Mouse (Mus musculus) MEL (cell line): ENCODE data around the gene Pak1ip1. TPM values are rescaled to one million over a fixed set of nuclear protein-coding genes. Genes with fewer than 3 reads are reported as not detected.

Source experiments
- DNase-seq: peaks from one replicate; pipeline ENCODE4 v3.0.0; 2011; ENCODE audit warnings: low read depth, low spot score
- H3K27ac ChIP-seq: 2 replicates; pipeline ENCODE4 v1.5.1; 2012; ENCODE audit warnings: low read depth, mild to moderate bottlenecking, control low read depth, low read length, moderate library complexity; ENCODE audit not compliant: control insufficient read depth
- H3K27me3 ChIP-seq, 2 experiments: fragments of 150-350 bp in 1 of 2; sonication (generic) in 1 of 2; 2 replicates each; pipeline ENCODE4 v1.6.1; 2012; ENCODE audit warnings: low read length in 2 of 2, mild to moderate bottlenecking in 2 of 2, improper control_type of control experiment in 1 of 2, moderate library complexity in 1 of 2; ENCODE audit not compliant: insufficient read depth in 2 of 2, control insufficient read depth in 1 of 2
- H3K36me3 ChIP-seq, 2 experiments: 2 replicates each; pipeline ENCODE4 v1.6.1; 2012 to 2014; ENCODE audit warnings: low read length in 2 of 2, improper control_type of control experiment in 1 of 2, inconsistent platforms in 1 of 2, mild to moderate bottlenecking in 1 of 2; ENCODE audit not compliant: insufficient read depth in 2 of 2, control insufficient read depth in 1 of 2
- H3K4me1 ChIP-seq, 2 experiments: fragments of 150-350 bp in 1 of 2; sonication (generic) in 1 of 2; 2 replicates each; pipeline ENCODE4 v1.6.1; 2012; ENCODE audit warnings: low read length in 2 of 2, improper control_type of control experiment in 1 of 2, mild to moderate bottlenecking in 1 of 2; ENCODE audit not compliant: insufficient read depth in 2 of 2, control insufficient read depth in 1 of 2
- H3K4me3 ChIP-seq, 2 experiments: fragments of 150-350 bp in 1 of 2; sonication (generic) in 1 of 2; 2 replicates each; pipeline ENCODE4 v1.5.1; 2012; ENCODE audit warnings: low read depth in 2 of 2, low read length in 2 of 2, mild to moderate bottlenecking in 2 of 2, moderate library complexity in 2 of 2, control low read depth in 1 of 2, improper control_type of control experiment in 1 of 2; ENCODE audit not compliant: control insufficient read depth in 1 of 2, insufficient read depth in 1 of 2
- H3K79me2 ChIP-seq: 2 replicates; pipeline ENCODE4 v1.6.1; 2012; ENCODE audit warnings: mild to moderate bottlenecking, low read length, moderate library complexity; ENCODE audit not compliant: control insufficient read depth, poor library complexity, insufficient read depth
- H3K9ac ChIP-seq: 2 replicates; pipeline ENCODE4 v1.6.1; 2012; ENCODE audit warnings: low read depth, mild to moderate bottlenecking, control low read depth, low read length, moderate library complexity; ENCODE audit not compliant: control insufficient read depth, poor library complexity, severe bottlenecking
- H3K9me3 ChIP-seq: fragments of 150-350 bp; sonication (generic); replicated peaks from 2 replicates; pipeline ENCODE4 v1.6.1; 2012; ENCODE audit warnings: mild to moderate bottlenecking, low read length, improper control_type of control experiment, moderate library complexity; ENCODE audit not compliant: insufficient read depth
- BHLHE40 ChIP-seq: IDR thresholded peaks from 2 replicates; pipeline ENCODE4 v1.6.1; 2012; ENCODE audit warnings: low read depth, mild to moderate bottlenecking, inconsistent platforms, low read length, improper control_type of control experiment, borderline replicate concordance
- CHD1 ChIP-seq: IDR thresholded peaks from 2 replicates; pipeline ENCODE4 v1.6.1; 2012; ENCODE audit warnings: low read depth, mild to moderate bottlenecking, inconsistent platforms, low read length, improper control_type of control experiment
- CHD2 ChIP-seq: IDR thresholded peaks from 2 replicates; pipeline ENCODE4 v1.6.1; 2011; ENCODE audit warnings: low read length, improper control_type of control experiment
- CTCF ChIP-seq, 3 experiments: IDR thresholded peaks in 2 of 3; conservative IDR thresholded peaks in 1 of 3; 2 replicates each; pipeline ENCODE4 v1.5.1; 2011 to 2012; ENCODE audit warnings: low read length in 3 of 3, low read depth in 2 of 3, mild to moderate bottlenecking in 2 of 3, improper control_type of control experiment in 1 of 3, inconsistent platforms in 1 of 3, mixed read lengths in 1 of 3, moderate library complexity in 1 of 3; ENCODE audit not compliant: control insufficient read depth in 1 of 3, insufficient read depth in 1 of 3, poor library complexity in 1 of 3, severe bottlenecking in 1 of 3
- ELF1 ChIP-seq: IDR thresholded peaks from 2 replicates; pipeline ENCODE4 v1.6.1; 2014; ENCODE audit warnings: low read depth, mild to moderate bottlenecking, inconsistent platforms, low read length, improper control_type of control experiment, moderate library complexity
- EP300 ChIP-seq, 2 experiments: IDR thresholded peaks; 2 replicates each; pipeline ENCODE4 v1.6.1; 2011; ENCODE audit warnings: improper control_type of control experiment in 2 of 2, low read length in 2 of 2, low read depth in 1 of 2, mild to moderate bottlenecking in 1 of 2
- ETS1 ChIP-seq: IDR thresholded peaks from 2 replicates; pipeline ENCODE4 v1.6.1; 2012; ENCODE audit warnings: low read depth, mild to moderate bottlenecking, inconsistent platforms, low read length, improper control_type of control experiment, moderate library complexity
- GABPA ChIP-seq: IDR thresholded peaks from 2 replicates; pipeline ENCODE4 v1.6.1; 2012; ENCODE audit warnings: low read depth, mild to moderate bottlenecking, inconsistent platforms, low read length, improper control_type of control experiment, moderate library complexity
- GATA1 ChIP-seq: IDR thresholded peaks from 2 replicates; pipeline ENCODE4 v1.6.1; 2011; ENCODE audit warnings: low read depth, low read length, improper control_type of control experiment
- HCFC1 ChIP-seq: IDR thresholded peaks from 2 replicates; pipeline ENCODE4 v1.6.1; 2012; ENCODE audit warnings: low read depth, mild to moderate bottlenecking, inconsistent platforms, low read length, improper control_type of control experiment, moderate library complexity
- JUND ChIP-seq: IDR thresholded peaks from 2 replicates; pipeline ENCODE4 v1.6.1; 2011; ENCODE audit warnings: low read depth, mild to moderate bottlenecking, improper control_type of control experiment, low read length
- KAT2A ChIP-seq: conservative IDR thresholded peaks from 2 replicates; pipeline ENCODE4 v1.6.1; 2012; ENCODE audit warnings: low read depth, low read length, improper control_type of control experiment, inconsistent platforms
- MAFK ChIP-seq: IDR thresholded peaks from 2 replicates; pipeline ENCODE4 v1.6.1; 2011; ENCODE audit warnings: low read depth, mild to moderate bottlenecking, low read length, improper control_type of control experiment, borderline replicate concordance
- MAX ChIP-seq: IDR thresholded peaks from 2 replicates; pipeline ENCODE4 v1.6.1; 2011; ENCODE audit warnings: low read length, improper control_type of control experiment
- MAZ ChIP-seq: IDR thresholded peaks from 2 replicates; pipeline ENCODE4 v1.6.1; 2012; ENCODE audit warnings: low read depth, mild to moderate bottlenecking, inconsistent platforms, low read length, improper control_type of control experiment
- MEF2A ChIP-seq: IDR thresholded peaks from 2 replicates; pipeline ENCODE4 v1.6.1; 2014; ENCODE audit warnings: low read depth, mild to moderate bottlenecking, inconsistent platforms, low read length, improper control_type of control experiment; ENCODE audit not compliant: poor library complexity, insufficient replicate concordance, severe bottlenecking; ENCODE audit errors: extremely low read depth
- MXI1 ChIP-seq: IDR thresholded peaks from 2 replicates; pipeline ENCODE4 v1.6.1; 2011; ENCODE audit warnings: mild to moderate bottlenecking, low read depth, low read length, improper control_type of control experiment
- NELFE ChIP-seq: IDR thresholded peaks from 2 replicates; pipeline ENCODE4 v1.6.1; 2011; ENCODE audit warnings: low read depth, low read length, improper control_type of control experiment
- NRF1 ChIP-seq: IDR thresholded peaks from 2 replicates; pipeline ENCODE4 v1.6.1; 2014; ENCODE audit warnings: low read depth, mild to moderate bottlenecking, inconsistent platforms, low read length, improper control_type of control experiment, moderate library complexity; ENCODE audit not compliant: poor library complexity, insufficient read depth, severe bottlenecking
- POLR2A ChIP-seq, 2 experiments: IDR thresholded peaks; 2 replicates each; pipeline ENCODE4 v1.6.1; 2011 to 2012; ENCODE audit warnings: low read length in 2 of 2, mild to moderate bottlenecking in 2 of 2, control low read depth in 1 of 2, improper control_type of control experiment in 1 of 2, low read depth in 1 of 2, moderate library complexity in 1 of 2; ENCODE audit not compliant: control insufficient read depth in 1 of 2, insufficient read depth in 1 of 2, poor library complexity in 1 of 2
- POLR2AphosphoS2 ChIP-seq: IDR thresholded peaks from 2 replicates; pipeline ENCODE4 v1.6.1; 2011; ENCODE audit warnings: low read length, improper control_type of control experiment
- POLR2AphosphoS5 ChIP-seq: IDR thresholded peaks from 2 replicates; pipeline ENCODE4 v1.6.1; 2012; ENCODE audit warnings: low read depth, borderline replicate concordance, mild to moderate bottlenecking, inconsistent platforms, low read length, moderate library complexity, mixed read lengths
- RAD21 ChIP-seq: IDR thresholded peaks from 2 replicates; pipeline ENCODE4 v1.6.1; 2011; ENCODE audit warnings: mild to moderate bottlenecking, low read depth, low read length, improper control_type of control experiment
- RCOR1 ChIP-seq: IDR thresholded peaks from 2 replicates; pipeline ENCODE4 v1.6.1; 2012; ENCODE audit warnings: low read depth, mild to moderate bottlenecking, inconsistent platforms, low read length, improper control_type of control experiment
- SIN3A ChIP-seq: IDR thresholded peaks from 2 replicates; pipeline ENCODE4 v1.6.1; 2012; ENCODE audit warnings: low read length, improper control_type of control experiment, inconsistent platforms
- SMC3 ChIP-seq: IDR thresholded peaks from 2 replicates; pipeline ENCODE4 v1.6.1; 2011; ENCODE audit warnings: low read depth, low read length, improper control_type of control experiment
- TAL1 ChIP-seq: IDR thresholded peaks from 2 replicates; pipeline ENCODE4 v1.6.1; 2012; ENCODE audit warnings: mild to moderate bottlenecking, inconsistent platforms, low read length, moderate library complexity, mixed read lengths
- TBP ChIP-seq: IDR thresholded peaks from 2 replicates; pipeline ENCODE4 v1.8.0; 2011; ENCODE audit warnings: low read depth, low read length, improper control_type of control experiment
- TCF12 ChIP-seq: IDR thresholded peaks from 2 replicates; pipeline ENCODE4 v1.6.1; 2014; ENCODE audit warnings: low read depth, mild to moderate bottlenecking, inconsistent platforms, low read length, improper control_type of control experiment, moderate library complexity
- UBTF ChIP-seq: IDR thresholded peaks from 2 replicates; pipeline ENCODE4 v1.6.1; 2012; ENCODE audit warnings: low read depth, mild to moderate bottlenecking, inconsistent platforms, low read length, improper control_type of control experiment, moderate library complexity, borderline replicate concordance; ENCODE audit not compliant: insufficient read depth
- USF1 ChIP-seq: IDR thresholded peaks from 2 replicates; pipeline ENCODE4 v1.6.1; 2014; ENCODE audit warnings: low read depth, mild to moderate bottlenecking, inconsistent platforms, low read length, improper control_type of control experiment, moderate library complexity
- USF2 ChIP-seq, 2 experiments: IDR thresholded peaks; 2 replicates each; pipeline ENCODE4 v1.6.1; 2011 to 2012; ENCODE audit warnings: improper control_type of control experiment in 2 of 2, low read length in 2 of 2, borderline replicate concordance in 1 of 2, inconsistent platforms in 1 of 2, low read depth in 1 of 2, mild to moderate bottlenecking in 1 of 2; ENCODE audit not compliant: insufficient read depth in 1 of 2
- ZC3H11A ChIP-seq: IDR thresholded peaks from 2 replicates; pipeline ENCODE4 v1.6.1; 2012; ENCODE audit warnings: low read depth, mild to moderate bottlenecking, inconsistent platforms, low read length, improper control_type of control experiment
- ZKSCAN1 ChIP-seq: IDR thresholded peaks from 2 replicates; pipeline ENCODE4 v1.6.1; 2012; ENCODE audit warnings: low read depth, mild to moderate bottlenecking, inconsistent platforms, low read length, improper control_type of control experiment, moderate library complexity
- ZMIZ1 ChIP-seq: IDR thresholded peaks from 2 replicates; pipeline ENCODE4 v1.6.1; 2012; ENCODE audit warnings: low read depth, mild to moderate bottlenecking, inconsistent platforms, low read length, improper control_type of control experiment, moderate library complexity
- polyA plus RNA-seq, 2 experiments: library from polyadenylated mRNA; stranded (reverse) in 1 of 2; unstranded in 1 of 2; fragments of >175 nt in 1 of 2; fragments of >200 nt in 1 of 2; gene quantifications; 2 replicates each; pipeline versions ENCODE4 v1.2.1 to v1.2.4; 2012; ENCODE audit warnings: low replicate concordance in 2 of 2, low read depth in 1 of 2; ENCODE audit not compliant: insufficient read length in 2 of 2, insufficient read depth in 1 of 2, missing spikeins in 1 of 2
- total RNA-seq: library from RNA; depleted of rRNA; stranded (reverse); fragments of 300-350 nt; gene quantifications from 2 replicates; pipeline ENCODE4 v1.2.3, GENCODE M21; 2012; rRNA removed

The Pak1ip1 gene
- total RNA-seq (94.5 and 109 TPM in 2 replicates), polyA plus RNA-seq (100 to 1,000 TPM in 1 of 2 experiments, not detected in 1; 101 TPM)

DNA sequence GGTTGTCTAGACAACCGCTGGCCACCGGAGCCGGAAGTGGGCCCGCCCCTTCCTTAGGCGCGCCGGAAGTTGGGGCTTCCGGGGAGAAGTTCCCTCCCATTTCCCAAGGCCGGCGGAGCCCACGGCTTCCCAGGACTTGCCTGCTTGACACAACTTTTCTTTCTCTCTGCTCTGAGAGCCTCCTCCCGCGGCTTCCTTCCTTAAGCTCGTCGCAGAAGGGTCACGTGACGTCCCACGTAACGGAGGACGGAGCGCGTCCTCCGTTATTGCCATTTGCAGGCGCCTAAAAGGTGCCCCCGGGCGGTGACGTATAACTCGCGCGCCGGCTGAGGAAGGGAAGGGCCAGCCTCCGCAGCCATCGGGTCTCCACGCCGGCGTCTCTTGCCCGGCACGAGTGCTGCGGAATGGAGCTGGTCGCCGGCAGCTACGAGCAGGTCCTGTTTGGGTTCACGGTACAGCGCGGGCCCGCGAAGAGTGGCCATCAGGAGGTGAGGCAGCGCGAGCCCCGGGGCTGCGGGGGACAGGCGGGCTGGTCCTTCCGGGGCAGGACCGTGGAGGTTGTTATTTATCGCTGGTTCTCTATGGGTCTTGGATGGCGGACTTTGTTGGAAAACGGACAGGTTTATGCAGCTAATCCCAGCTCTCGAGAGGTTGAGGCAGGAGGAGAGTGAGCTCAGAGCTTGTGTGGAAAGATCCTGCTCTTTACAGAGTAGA, at the start of gene Pak1ip1:
Gene Pak1ip1, plus strand, starts transcription at position 98 of the 714 bp plus-strand sequence.
- Histone ChIP-seq H3K79me2 (peaks cover 25% of the 10 kb centered on the region), H3K4me1 (peaks cover 0 to 10% of the 10 kb centered on the region in 2 experiments; a peak in 2 of 4 replicates), H3K4me3 (peak within 1 kb of the TSS; percentile 91), H3K27ac (peak within 1 kb of the TSS; percentile 99), H3K27me3 (no peaks in the 10 kb centered on the region), H3K9me3 (no peaks in the 10 kb centered on the region), H3K9ac (peak within 1 kb of the TSS; percentile 88), H3K36me3 (peaks cover 6 to 13% of the 10 kb centered on the region in 2 experiments)
- peak; percentile 95 for DNase-seq
- TF ChIP-seq EP300 (IDR thresholded peaks at IDR 0.05; ENCODE audit: low read depth in 1 of 2, low read length in 2 of 2) (peak in 1 of 2 experiments; percentile 32; a peak in 1 of 4 replicates), TCF12 (no peak; the same call in 1 of the 2 replicates), TBP (peak; percentile 57; the same call in 1 of the 2 replicates), BHLHE40 (peak; percentile 66; the same call in 1 of the 2 replicates), RCOR1 (no peak), SIN3A (peak; percentile 92), RAD21 (no peak), ZKSCAN1 (no peak), CHD1 (no peak), POLR2AphosphoS5 (no peak), POLR2AphosphoS2 (peak; percentile 73; the same call in 1 of the 2 replicates), USF2 (IDR thresholded peaks at IDR 0.05; ENCODE audit: borderline replicate concordance in 1 of 2, insufficient read depth in 1 of 2, low read depth in 1 of 2, low read length in 2 of 2) (peak; percentile 37 to 80; a peak in 3 of 4 replicates), NRF1 (no peak), HCFC1 (peak; percentile 90), MAFK (no peak), CHD2 (no peak), SMC3 (no peak), UBTF (no peak), GABPA (no peak), CTCF (IDR thresholded peaks at IDR 0.05 in 2 of 3, conservative IDR thresholded peaks at IDR 0.05 in 1 of 3; ENCODE audit: control insufficient read depth in 1 of 3, insufficient read depth in 1 of 3, low read depth in 2 of 3, low read length in 3 of 3, poor library complexity in 1 of 3, severe bottlenecking in 1 of 3) (no peak), TAL1 (no peak), KAT2A (peak; percentile 66; the same call in 1 of the 2 replicates), POLR2A (IDR thresholded peaks at IDR 0.05; ENCODE audit: control insufficient read depth in 1 of 2, insufficient read depth in 1 of 2, low read depth in 1 of 2, low read length in 2 of 2, poor library complexity in 1 of 2) (peak; percentile 61 to 72; a peak in 3 of 4 replicates), MEF2A (no peak), JUND (peak; percentile 44; the same call in 1 of the 2 replicates), MAZ (peak; percentile 84; the same call in 1 of the 2 replicates), ZC3H11A (no peak), MXI1 (peak; percentile 96), MAX (peak; percentile 98), ZMIZ1 (peak; percentile 66; the same call in 1 of the 2 replicates), NELFE (peak; percentile 79), GATA1 (no peak), ELF1 (peak; percentile 84), ETS1 (peak; percentile 27; the same call in 1 of the 2 replicates), USF1 (peak; percentile 98)
